Mouse (Mus musculus) myocyte (in vitro differentiated cells): ENCODE measurements around the gene Siglecf.

Source experiments
- E2F4 ChIP-seq: IDR thresholded peaks from one replicate; pipeline ENCODE4 v1.6.1; 2011; ENCODE audit warnings: mild to moderate bottlenecking, control low read depth, moderate library complexity; ENCODE audit not compliant: insufficient read depth
- MAX ChIP-seq: IDR thresholded peaks from one replicate; pipeline ENCODE4 v1.6.1; 2011; ENCODE audit warnings: low read depth, mild to moderate bottlenecking, control low read depth
- MYOG ChIP-seq, 3 experiments: IDR thresholded peaks; one replicate each; pipeline ENCODE4 v1.6.1; 2011; ENCODE audit warnings: control low read depth in 2 of 3, low read depth in 2 of 3, mild to moderate bottlenecking in 2 of 3; ENCODE audit not compliant: insufficient read length in 2 of 3, control insufficient read depth in 1 of 3, insufficient read depth in 1 of 3
- POLR2A ChIP-seq: IDR thresholded peaks from one replicate; pipeline ENCODE4 v1.6.1; 2011; ENCODE audit warnings: low read depth, mild to moderate bottlenecking, control low read depth, moderate library complexity; ENCODE audit not compliant: insufficient read length
- POLR2AphosphoS2 ChIP-seq: IDR thresholded peaks from one replicate; pipeline ENCODE4 v1.6.1; 2011; ENCODE audit warnings: low read depth, control low read depth; ENCODE audit not compliant: insufficient read length
- TCF12 ChIP-seq: IDR thresholded peaks from one replicate; pipeline ENCODE4 v1.6.1; 2011; ENCODE audit warnings: mild to moderate bottlenecking, control low read depth; ENCODE audit not compliant: poor library complexity, insufficient read depth, severe bottlenecking
- USF1 ChIP-seq: IDR thresholded peaks from one replicate; pipeline ENCODE4 v1.6.1; 2011; ENCODE audit warnings: low read depth, mild to moderate bottlenecking, control low read depth, moderate library complexity

GRCm38 (mm10) chr7:43305235-43305634, 45.9 kb upstream of the Siglecf start:
- TF ChIP-seq TCF12 (no peak), POLR2A (no peak), MAX (no peak), E2F4 (no peak), MYOG (IDR thresholded peaks at IDR 0.05; ENCODE audit: control insufficient read depth in 1 of 3, insufficient read depth in 1 of 3, insufficient read length in 2 of 3, low read depth in 2 of 3) (no peak), USF1 (no peak), POLR2AphosphoS2 (no peak)
